Mouse (Mus musculus): ENCODE measurements around the gene Pnrc1. TPM values are rescaled to one million over a fixed set of nuclear protein-coding genes. Genes with fewer than 3 reads are reported as not detected.

Gene Pnrc1
- polyA plus RNA-seq, 2 experiments, result 61.4 to 121 TPM

GRCm38 (mm10) chr4:33204682-33205081, 85.3 kb downstream of the Pnrc1 start:
- 0 out of 2 replicates have a peak, but pooled peaks cover 3% of the 10 kb centered on the region for H3K4me1 ChIP-seq (ENCODE audit: control insufficient read depth, insufficient read depth, low read length)
- no peak overlapping the region for H3K4me2 ChIP-seq (replicated peaks; ENCODE audit: low read depth, low read length, severe bottlenecking)
- H3K4me3 ChIP-seq (replicated peaks; ENCODE audit: low read length), result no peak overlapping the region
- ATAC-seq (ENCODE audit: low FRiP score, low read depth) (no peak), DNase-seq (ENCODE audit: low spot score) (peak; percentile 35)
- no peaks in the 10 kb centered on the region for H3K9me3 ChIP-seq (ENCODE audit: control insufficient read depth, low read length)
- no peak overlapping the region for H3K9ac ChIP-seq (ENCODE audit: low read depth, low read length, severe bottlenecking)
- WGBS, result 2% methylated on average over 4 of the region's 4 CpGs
- no peak for TF ChIP-seq POLR2A (IDR thresholded peaks at IDR 0.05; ENCODE audit: borderline replicate concordance, extremely low read depth, insufficient read depth, insufficient read length)
- H3K36me3 ChIP-seq (ENCODE audit: control insufficient read depth, insufficient read depth, low read length), result no peaks in the 10 kb centered on the region
- no peaks in the 10 kb centered on the region for H3K27me3 ChIP-seq (ENCODE audit: control insufficient read depth, insufficient read depth, low read length)
- no peak overlapping the region for H3K27ac ChIP-seq (replicated peaks; ENCODE audit: low read depth, low read length)

DNA sequence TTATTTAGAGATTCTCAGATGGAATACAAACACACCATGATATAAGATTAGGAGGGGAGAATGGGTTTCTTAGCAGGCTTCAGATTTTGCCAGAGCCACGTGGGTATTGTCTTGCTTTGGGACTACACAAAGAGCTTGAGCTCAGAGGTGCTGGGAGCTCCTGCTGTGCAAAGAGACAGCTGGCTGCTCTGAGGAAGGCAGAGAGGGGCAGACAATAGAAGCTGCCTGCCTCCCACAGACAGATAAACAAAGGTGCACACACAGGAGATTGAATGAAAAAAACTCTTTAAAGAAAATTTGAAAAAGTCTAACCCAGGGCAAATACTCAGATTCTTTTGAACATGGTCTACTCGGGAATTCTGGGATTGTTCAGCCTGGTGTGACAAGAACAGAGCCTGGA, 91.8 kb downstream of the Pnrc1 start:
- WGBS, result 25% methylated on average over 2 of the region's 2 CpGs
- Histone ChIP-seq H3K9me3 (ENCODE audit: control insufficient read depth, low read length) (no peaks in the 10 kb centered on the region; the same call in 1 of the 2 replicates), H3K36me3 (ENCODE audit: control insufficient read depth, insufficient read depth, low read length) (no peaks in the 10 kb centered on the region), H3K9ac (ENCODE audit: low read depth, low read length, severe bottlenecking) (no peak overlapping the region), H3K4me3 (replicated peaks; ENCODE audit: low read length) (no peak overlapping the region), H3K4me1 (ENCODE audit: control insufficient read depth, insufficient read depth, low read length) (no peaks in the 10 kb centered on the region), H3K4me2 (replicated peaks; ENCODE audit: low read depth, low read length, severe bottlenecking) (no peak overlapping the region), H3K27me3 (ENCODE audit: control insufficient read depth, insufficient read depth, low read length) (no peaks in the 10 kb centered on the region), H3K27ac (replicated peaks; ENCODE audit: low read depth, low read length) (no peak overlapping the region)
- TF ChIP-seq POLR2A (IDR thresholded peaks at IDR 0.05; ENCODE audit: borderline replicate concordance, extremely low read depth, insufficient read depth, insufficient read length), result no peak
- ATAC-seq (ENCODE audit: low FRiP score, low read depth) (no peak), DNase-seq (ENCODE audit: low spot score) (no peak)

Other genes with a start within 250 kb of the Pnrc1 start
- gene Gabrr2, start 227.2 kb downstream of the Pnrc1 start, polyA plus RNA-seq (2012; rRNA removed), result 0.54 and 0.88 TPM in 2 replicates
- gene Gabrr2, start 227.2 kb downstream of the Pnrc1 start, polyA plus RNA-seq (2014; fragmentation: Nextera tagmentation; extraction: Ambion mirVana), result 0.57 and 0.78 TPM in 2 replicates
- gene Gabrr1, start 157.6 kb downstream of the Pnrc1 start, polyA plus RNA-seq (2012; rRNA removed), result 0.04 TPM in 1 of 2 replicates, not detected in the other
- gene Gabrr1, start 157.6 kb downstream of the Pnrc1 start, polyA plus RNA-seq (2014; fragmentation: Nextera tagmentation; extraction: Ambion mirVana), result not detected in 2 replicates
- gene Pm20d2, start 100.4 kb downstream of the Pnrc1 start, polyA plus RNA-seq (2012; rRNA removed), result 2.3 and 3.3 TPM in 2 replicates
- gene Pm20d2, start 100.4 kb downstream of the Pnrc1 start, polyA plus RNA-seq (2014; fragmentation: Nextera tagmentation; extraction: Ambion mirVana), result 1.6 and 2.5 TPM in 2 replicates
- gene Srsf12, start 81.2 kb downstream of the Pnrc1 start, polyA plus RNA-seq (2012; rRNA removed), result 10.9 and 13.3 TPM in 2 replicates
- gene Srsf12, start 81.2 kb downstream of the Pnrc1 start, polyA plus RNA-seq (2014; fragmentation: Nextera tagmentation; extraction: Ambion mirVana), result 13.3 and 20.3 TPM in 2 replicates
- 7.3 and 8.3 TPM in 2 replicates for gene Rngtt, start 20.1 kb upstream of the Pnrc1 start, polyA plus RNA-seq (2012; rRNA removed)
- 16.9 and 19.4 TPM in 2 replicates for gene Rngtt, start 20.1 kb upstream of the Pnrc1 start, polyA plus RNA-seq (2014; fragmentation: Nextera tagmentation; extraction: Ambion mirVana)